Mouse (Mus musculus): Measurements from ENCODE around the gene Tbccd1.

Gene Tbccd1

DNA sequence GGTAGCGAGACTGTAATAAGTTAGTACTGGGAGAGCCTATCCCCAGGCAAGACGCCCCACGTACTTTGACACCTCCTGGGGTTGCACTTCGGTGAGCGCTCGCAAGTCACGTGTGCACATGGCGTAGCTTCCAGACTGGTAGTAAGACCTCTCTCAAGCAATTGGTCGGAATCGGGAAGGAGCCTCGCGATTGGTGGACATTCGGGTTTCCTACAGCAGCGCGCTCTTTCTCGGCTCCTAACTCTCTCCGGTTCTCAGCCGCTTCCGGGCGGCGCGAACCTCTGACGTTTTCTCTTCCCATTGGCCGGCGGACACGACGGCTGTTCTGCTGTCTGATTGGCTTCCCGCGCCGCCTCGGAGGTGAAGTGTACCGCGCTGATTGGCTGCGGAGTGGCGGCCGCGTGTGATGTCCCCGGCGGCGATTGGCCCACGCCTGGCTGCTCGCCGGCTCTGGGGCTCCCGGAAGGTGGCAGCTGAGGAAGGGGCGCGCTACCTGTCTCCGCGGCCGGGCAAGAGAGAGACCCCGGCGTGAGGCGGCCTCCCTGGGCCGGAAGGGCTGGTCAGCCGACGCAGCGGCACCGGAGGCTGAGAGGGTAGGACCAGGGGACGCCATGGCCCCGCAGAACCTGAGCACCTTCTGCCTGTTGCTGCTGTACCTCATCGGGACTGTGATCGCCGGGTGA lies at the start of gene Tbccd1, which contains the start of gene Dnajb11:
TSS of gene Tbccd1 (minus strand) at position 239 of the 683 bp plus-strand sequence.
TSS of gene Dnajb11 (plus strand) at position 415 of the 683 bp plus-strand sequence.
- DNase-seq, result peak; percentile 97

DNA sequence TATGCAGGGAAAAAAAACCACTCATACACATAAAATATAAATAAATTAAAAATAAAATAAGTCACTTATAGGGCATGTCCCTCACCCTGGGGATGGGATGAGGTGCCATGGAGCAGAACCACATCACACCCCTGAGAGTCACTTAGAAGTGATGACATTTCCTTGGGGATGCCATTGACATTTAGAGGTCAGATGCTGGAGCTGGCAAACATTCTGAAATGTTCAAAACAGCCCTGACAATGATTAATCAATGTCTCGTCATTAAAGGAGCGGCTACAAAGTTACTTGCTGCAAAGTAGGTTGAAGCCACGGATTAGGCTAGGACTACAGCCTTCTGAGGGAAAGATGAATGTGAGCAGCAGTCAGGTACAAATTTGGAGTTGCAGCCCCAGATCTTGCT lies 43.9 kb upstream of the Tbccd1 start:
- DNase-seq, result no peak

DNA sequence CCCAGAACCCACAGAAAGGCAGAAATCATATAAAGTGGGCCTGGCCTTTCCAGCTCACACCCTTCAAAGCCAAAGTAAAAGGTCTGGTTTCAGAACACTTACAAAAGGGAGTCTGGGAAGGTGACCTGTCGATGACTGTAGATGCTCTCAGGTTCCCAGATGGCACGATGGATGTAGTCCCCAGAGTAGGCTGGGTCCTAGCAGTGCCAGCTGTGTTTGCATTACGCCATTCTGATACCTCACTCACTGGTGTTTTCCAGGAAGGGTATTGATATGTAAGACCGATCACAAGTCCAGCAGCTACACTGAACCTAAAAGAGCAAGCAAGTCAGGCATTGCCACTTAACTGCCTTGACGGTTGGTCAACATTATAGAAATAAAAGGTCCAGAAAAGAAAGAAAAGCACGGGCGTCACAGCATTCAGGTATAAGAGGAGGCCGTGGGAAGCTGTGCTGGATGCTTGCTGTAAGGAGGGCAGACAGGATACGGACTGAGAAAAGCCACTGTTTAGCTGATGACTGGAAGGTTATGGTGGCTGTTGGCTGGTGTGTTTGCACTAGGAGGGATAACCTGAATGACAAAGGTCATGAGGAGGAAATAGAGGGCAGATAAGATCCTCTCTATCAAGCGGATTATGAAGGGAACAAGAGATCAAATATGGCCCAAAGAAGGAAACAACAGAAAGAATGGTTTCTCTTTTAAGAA lies 42.5 kb upstream of the Tbccd1 start:
- DNase-seq, result no peak

DNA sequence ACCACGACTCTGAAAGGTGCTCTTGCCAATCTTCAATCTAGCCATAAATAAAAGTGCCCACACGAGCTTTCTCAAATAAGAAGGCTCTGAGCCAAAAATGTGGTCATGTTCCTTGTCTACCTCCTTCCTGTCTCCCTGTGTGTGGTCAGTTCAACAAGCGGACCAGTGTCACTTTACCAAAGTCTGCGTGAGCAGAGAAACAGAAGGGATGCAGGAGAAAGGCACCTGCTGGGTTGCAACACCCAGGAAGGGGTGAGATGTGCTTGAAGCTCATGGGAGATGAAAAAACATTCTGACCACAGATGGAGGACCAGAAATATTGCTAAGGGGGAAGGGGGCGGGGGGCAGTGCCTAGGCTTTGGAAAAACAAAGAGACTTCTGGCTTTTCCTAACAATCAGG lies 41.9 kb upstream of the Tbccd1 start:
- no peak for DNase-seq

DNA sequence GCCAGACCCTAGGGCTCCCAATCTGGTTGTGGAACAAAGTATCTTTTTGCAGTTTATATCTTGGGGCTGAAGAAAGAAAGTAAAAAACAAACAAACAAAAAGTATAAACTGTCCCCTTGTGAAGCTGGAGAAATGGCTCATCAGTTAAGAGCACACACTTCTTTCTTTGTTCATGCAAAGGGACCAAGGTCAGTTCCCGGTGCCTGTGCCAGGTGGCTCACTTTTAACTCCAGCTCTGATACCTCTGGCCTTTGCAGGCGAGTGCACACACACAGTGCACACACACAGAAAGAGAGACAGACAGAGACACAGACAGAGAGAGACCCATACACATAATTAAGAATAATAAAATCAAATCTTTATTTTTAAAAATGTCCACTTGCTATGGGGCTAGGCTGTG lies 39.1 kb upstream of the Tbccd1 start:
- DNase-seq, result no peak

DNA sequence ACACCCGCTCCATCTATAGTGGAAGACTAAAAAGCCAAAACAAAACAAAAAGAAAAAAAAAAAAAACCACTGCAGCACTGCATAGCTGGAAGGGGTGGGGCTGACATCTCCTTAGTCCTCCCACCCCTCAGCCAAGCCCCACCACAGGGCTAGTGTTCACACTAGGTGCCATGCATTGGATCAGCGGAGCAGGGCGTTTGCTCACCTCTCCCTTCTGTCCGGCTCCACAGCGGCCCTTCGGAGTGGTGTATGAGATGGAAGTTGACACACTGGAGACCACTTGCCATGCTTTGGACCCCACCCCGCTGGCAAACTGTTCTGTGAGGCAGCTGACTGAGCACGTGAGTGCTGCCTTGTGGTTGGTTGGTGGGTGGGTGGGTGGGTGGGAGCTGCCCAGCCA lies 36.6 kb upstream of the Tbccd1 start:
- DNase-seq, result no peak

DNA sequence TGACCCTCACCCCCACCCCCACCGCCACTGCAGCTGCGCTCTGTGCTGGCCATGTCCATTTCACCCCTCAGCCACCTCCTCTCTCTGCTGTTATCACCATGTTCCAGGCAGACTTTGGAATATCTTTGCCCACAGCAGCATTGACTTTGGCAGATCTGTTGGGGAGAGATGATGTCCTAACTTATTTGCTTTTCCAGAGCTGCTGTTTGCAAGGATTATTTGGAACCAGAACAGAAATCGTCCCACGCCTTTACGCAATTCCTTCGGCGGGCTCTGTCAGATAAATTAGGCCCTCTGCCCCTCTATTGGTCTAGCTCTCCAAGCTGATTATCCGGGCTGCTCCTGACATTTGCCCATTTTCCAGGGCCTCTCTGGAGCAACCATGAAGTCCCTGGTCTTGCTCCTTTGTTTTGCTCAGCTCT lies 34.3 kb upstream of the Tbccd1 start:
- no peak for DNase-seq

DNA sequence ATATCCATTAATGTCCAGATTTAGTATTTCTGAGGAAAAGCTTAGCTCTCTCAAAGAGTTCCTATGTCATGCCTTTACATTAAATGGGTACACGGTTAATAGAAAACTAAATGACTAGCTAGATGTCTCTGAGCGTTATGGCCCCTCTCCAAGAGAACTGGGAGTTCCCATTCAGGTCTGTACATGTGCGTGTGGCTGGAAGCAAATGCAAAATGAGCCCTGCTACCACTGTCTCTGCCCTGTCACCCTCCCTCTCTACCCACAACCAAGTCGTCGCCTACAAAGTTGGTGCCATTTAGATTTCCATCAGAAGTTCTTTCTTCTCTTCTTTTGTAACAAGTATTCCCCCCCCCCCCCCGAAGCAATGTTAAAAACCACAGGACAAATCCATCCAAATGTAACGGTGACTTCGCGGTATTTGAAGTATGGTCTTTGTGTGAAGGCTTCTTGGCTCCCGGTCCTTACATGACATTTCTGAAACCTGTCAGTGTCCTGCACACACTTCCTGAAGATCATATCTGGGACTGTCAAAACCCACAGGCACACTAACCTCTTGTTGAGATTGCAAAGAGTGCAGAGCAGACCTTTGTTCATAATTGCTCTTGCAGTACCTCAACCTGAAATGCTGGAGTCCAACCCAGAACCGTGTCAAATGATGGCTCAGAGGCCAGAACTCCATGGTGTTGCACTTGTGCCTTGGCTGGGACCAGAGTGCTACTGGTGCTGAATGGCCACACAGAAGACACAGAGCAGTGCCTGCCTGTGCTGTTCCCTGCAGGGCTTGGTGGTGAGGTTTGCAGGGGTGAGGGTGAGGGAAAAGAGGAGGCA lies 33.4 kb upstream of the Tbccd1 start, which contains the start of gene Ahsg:
TSS of gene Ahsg (plus strand) at position 595 of the 828 bp plus-strand sequence.
- DNase-seq, result no peak

DNA sequence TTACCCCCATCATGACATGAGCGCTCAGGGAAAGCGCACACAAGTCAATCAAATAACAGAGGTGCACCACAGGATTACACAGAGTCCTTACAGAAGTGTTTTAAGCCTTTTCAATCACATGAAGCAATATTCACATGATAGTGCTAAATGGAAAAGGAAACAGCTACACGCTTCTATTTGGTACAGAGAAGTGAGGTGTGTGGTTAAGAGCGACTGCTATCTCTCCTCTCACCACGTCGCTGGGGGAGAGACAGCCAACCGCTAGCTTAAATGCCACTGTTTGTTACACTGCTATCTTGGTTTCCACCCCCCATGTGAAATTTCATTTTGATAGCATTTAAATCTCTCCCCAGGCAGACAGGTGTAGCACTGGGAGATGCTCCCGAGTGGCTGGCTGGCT lies 32.2 kb upstream of the Tbccd1 start:
- DNase-seq, result no peak

DNA sequence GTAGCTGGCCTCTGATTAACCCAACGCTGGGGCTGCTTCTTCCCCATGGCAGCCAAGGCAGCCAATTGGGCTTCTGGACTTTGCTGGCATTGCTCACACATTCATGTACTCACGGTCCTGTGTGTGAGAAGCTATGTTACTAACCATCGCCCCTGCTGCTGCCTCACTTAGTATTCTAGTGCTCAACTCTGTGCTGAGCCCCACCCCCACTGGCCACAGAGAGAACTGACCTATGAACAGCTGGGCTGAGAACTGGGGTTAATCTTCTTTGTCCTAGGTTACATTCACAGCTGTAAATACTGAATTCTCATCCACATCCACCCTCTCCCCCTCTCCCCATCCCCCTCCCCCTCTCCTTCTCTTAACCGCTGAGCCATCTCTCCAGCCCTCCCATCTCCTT lies 31.4 kb upstream of the Tbccd1 start:
- DNase-seq, result no peak

DNA sequence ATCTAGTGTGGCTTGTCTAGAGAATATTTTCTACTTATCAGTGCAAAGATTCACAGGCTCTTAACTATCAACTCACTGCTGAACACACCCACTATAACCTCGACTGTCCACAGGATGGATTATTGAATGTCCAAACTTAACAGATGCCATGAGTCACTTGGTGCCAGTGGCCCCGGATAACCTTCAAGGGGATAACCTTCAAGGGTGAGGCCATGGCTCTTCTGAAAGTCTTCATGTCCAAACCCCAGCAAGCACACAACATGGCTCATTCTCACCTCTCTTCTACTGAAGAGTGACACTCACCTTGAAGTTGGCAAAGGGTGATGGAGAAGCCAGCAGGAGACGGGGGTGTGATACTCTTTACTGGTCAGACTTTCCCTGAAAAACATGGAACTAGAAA lies 29.3 kb upstream of the Tbccd1 start:
- no peak for DNase-seq

DNA sequence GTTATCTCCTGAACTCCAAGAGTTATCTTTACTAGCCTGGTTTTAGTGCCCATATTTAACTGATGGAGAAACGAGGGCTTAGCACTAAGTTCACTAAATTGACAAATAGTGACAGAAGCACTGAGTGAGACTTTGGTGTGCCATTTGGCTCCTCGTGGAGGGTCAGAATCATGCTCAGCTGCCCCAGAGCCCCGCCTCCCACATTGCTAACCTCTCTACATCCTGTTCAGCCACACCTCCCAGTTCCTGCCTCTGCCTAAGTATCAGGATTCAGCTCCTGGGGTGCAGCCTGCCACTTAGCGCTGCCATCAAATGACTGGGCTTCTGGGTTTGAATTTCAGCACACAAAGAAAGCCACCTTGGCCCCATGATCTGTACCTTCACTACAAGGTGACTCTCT lies 27.9 kb upstream of the Tbccd1 start:
- no peak for DNase-seq

DNA sequence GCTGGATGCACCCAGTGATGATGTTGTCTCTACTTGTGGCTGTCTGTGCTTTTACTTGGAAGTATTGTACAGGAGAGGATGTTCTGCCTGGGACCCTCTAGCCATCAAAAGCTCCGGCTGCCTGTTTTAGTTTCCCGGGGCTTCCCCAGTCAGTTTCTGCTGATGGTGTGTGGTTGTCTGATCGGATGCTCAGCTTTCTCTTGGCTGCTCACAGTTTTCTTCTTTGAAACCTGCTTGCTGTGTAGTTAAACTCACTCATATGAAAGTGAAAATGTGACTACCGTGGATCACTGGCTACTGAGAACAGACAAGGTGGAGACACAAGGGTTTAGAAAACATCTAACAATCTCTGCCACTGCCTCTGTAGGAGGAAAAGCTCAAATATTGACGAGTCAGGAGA lies 26.0 kb upstream of the Tbccd1 start:
- DNase-seq, result no peak

DNA sequence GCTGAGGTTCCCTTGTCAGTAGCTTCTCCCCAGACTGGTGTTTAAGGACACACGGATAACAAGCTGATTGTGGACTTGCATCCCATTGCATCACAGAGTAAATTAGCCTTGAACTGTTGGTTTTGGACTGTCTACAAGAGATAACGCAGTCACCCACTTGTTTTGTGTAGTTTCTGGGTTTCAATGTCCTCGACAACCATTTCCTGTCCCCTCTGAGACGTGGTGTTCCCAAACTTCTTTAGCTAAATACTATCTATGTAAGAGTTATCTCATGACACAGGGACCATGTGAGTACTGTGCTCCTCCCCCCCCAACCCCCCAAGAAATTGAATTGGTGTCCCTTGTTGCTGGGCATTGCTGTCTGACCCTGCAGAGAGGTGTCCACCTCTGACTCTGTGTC lies 24.0 kb upstream of the Tbccd1 start:
- no peak for DNase-seq

DNA sequence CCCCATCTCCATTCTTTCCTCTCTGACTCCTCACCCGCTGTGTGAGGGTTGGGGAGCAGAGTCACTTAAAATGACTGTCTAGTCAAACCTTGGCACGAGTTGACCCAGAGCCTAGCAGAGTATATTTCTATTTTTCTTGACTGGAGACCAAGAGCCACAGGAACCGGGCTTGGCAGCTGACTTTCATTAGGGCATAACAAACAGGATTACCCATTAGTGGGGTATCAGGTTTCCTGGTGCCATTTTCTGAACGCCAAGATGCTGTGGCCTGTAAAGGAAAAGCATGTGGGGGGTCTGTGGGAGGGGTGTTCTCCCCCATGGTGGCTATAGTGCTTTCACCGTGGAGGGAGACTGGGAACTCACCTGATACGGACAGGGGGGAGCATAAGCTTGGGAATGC lies 23.4 kb upstream of the Tbccd1 start:
- no peak for DNase-seq

DNA sequence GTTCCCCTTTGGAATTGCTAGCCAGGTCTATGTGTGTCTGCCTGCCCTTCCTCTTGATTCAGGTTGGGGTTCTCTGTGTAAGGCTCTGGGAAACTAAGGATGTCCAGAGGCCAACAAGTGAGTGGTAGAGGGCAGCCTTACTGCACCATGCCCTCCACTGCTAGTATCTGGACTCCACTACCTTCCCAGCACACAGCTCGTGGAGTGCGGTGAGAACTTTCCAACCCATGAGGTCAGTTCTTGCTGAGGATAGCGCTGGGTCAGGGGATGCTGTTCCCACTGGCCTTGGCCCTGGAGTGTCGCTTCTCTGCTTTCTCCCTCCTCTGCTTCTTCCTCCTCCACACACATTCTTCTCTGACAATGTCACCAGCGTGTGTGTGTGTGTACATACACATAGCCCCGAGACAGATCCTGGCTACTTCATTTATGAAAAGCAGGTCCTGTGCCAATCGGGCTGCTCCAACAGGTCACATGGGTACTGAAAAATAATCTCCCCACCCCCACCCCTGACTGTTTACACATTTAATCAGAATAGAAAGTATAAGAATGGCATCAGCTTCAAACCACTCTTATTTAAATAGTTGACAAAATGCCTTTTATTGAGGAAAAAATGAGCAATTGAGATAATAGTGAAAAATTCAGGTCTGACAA lies 22.6 kb upstream of the Tbccd1 start:
- DNase-seq, result no peak

DNA sequence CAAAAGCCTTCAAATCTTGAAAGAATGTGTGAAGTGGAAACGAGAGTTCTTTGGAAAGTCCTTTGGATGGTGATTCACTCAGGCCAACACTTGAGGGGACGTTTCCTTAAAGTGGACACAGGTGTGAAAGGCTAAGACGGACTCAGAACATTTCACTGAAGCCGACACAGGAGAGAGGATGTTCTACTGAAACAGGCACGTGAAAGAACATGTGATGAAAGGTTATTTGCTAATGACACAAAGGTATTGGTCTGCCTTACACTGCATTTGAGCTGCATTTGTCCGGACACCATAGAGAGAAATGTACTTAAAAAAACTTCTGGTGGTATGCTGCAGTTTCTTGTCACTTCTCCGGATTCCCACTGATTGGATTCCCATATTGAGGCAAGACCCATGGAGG lies 21.2 kb upstream of the Tbccd1 start:
- DNase-seq, result no peak

DNA sequence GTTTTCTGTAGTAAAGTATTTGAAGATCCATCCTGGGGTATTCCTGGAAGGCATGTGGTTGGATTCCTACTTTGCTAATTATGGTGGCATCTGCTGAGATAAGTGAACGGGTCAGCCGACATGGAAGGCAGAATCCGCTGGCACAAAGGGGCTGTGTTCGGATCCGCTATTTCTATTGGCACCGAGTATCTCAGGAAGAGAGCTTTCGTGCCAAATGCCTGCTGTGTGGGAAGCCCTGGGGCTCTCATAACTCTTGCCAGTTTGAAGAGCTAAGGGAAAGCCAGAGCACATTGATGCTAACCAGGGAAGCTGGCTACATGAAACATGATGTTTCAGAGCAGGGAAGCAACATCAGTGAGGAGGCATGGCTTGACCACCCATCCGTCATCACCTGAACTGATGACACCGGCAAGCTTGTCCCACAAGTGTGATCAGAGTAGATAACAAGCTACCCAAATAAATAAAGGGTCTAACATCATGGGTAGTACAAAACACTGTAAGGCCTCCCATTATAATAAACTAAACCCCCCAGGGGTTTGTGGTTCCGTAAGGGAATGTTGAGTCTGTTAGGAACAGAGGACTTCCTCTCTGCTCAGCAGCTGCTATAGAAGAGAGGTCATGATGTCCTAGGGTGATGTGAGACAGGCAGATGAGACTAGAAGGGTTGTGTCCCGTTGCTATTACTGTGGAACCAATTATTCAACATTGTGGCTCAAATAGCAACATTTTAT lies 20.4 kb upstream of the Tbccd1 start:
- DNase-seq, result no peak

DNA sequence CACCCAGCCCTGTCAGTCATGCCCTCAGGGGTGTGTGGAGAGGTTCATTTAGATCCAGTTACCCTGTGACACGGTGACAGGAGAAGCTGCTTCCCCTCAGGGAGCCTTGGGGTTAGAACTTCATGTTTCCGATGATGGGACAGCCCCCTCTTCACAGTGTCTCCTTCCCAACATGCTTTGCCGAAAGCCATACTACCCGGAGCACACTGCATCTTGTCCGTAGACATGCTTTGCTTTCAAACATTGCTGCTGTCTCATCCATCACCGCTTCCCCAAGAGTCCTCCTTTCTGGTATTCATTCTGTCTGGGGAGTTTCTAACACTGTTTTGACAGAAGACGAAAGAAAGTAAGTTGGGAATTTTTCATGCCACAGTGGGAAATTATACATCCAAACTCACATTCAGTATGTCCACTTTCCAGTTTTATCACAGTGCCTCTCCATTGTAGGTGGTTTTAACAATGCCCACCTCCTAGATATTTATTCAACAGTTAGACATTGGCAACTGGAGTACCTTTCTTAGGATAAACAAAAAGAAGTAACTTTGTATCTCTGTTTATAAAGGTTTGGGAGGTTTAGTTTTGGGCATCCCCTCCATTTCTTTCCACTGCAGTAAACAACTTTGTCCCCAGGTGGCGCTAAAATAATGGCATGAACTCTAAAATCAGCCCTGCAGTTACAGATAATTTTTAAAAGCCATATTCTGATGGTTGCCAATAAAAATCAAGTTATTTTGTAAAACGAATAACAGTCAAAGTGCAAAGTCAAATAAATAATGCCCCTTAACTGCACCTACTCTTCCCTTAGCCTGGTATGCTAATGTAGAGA lies 19.0 kb upstream of the Tbccd1 start:
- DNase-seq, result no peak

DNA sequence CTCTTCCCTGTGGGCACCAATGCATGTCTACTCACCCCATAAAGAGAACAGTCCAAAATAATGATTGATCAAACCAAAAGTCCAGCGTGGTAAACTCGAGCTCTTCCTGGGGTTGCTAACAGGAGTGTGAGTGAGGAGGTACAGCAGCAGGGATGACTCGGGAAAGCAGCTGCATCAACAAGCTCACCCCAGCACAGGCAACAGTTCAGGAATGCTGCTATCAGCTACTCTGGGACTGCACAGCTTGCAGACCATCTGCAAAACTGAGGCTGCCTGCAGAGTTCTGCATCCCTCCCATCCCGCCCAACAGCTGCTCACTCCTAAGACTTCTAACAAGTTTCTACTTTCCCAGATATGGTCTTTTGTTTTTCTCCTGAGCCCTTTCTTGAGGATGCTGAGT lies 15.9 kb upstream of the Tbccd1 start:
- DNase-seq, result no peak

DNA sequence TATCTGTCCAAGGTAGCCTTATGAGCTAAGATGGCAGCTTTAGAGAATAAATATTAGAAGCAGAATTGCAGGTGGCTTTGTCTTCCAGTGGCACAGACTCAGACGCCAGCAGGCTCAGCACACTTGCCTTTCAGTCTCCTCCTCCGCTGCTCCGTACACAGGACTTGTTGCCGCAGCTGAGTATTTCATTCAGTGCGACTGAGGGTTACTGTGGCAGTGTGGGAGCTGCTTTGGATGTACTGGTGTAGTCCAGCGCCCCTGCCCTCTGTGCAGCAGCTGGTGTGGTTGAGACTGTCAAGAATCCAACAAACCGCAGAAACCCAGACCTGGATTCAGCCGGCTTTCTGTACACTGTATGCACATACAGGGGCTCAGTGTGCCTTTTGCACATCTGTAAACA lies 14.9 kb upstream of the Tbccd1 start:
- no peak for DNase-seq

DNA sequence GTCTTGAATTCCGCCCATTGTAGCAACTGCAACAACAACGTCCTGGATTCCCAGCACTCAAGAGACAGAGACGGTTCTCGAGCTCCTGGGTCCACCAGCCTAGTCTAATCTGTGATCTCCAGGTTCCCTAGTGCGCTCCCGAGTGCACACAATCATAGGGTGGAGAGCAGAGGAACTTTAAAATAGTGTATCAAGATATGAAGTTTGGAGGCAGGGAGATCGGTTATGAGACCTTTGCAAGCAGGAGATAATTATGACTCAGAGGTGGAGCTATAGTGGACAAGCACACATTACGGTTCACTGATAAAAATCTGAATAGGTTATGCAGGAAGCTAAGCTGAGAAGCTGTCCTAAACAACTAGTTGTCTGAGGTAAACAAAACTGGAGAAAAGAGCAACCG lies 696 bp downstream of the Tbccd1 start:
- DNase-seq, result no peak
